Mouse (Mus musculus) midbrain, embryonic 16.5 days (tissue): ENCODE results near the gene Luc7l. TPM values are rescaled to one million over a fixed set of nuclear protein-coding genes. Genes with fewer than 3 reads are reported as not detected.
A peak's percentile ranks its signal among the peaks of the same experiment; 100 is the strongest.
"Not testable (repeated sequence)": the region's sequence is repeated elsewhere in the genome, so short reads cannot be mapped to it uniquely, and the experiment has no call there.

Experiments
- ATAC-seq: fragments of 200-750 bp; cut with Nextera tagmentation; 2 replicates; pipeline ENCODE4 v1.8.0; 2017; ENCODE audit warnings: moderate TSS enrichment
- H3K27ac ChIP-seq: fragments of 300-500 bp; sonication (generic); 2 replicates; pipeline ENCODE4 v1.5.1; 2014; ENCODE audit warnings: mild to moderate bottlenecking, low read length, mixed read lengths
- H3K27me3 ChIP-seq: fragments of 300-500 bp; sonication (generic); 2 replicates; pipeline ENCODE4 v1.6.1; 2014; ENCODE audit warnings: low read depth, low read length, mixed read lengths; ENCODE audit not compliant: control insufficient read depth, insufficient read depth
- H3K36me3 ChIP-seq: fragments of 300-500 bp; sonication (generic); 2 replicates; pipeline ENCODE4 v1.6.1; 2014; ENCODE audit warnings: mild to moderate bottlenecking, low read length, moderate library complexity, mixed read lengths; ENCODE audit not compliant: control insufficient read depth, insufficient read depth
- H3K4me1 ChIP-seq: fragments of 300-500 bp; sonication (generic); 2 replicates; pipeline ENCODE4 v1.6.1; 2014; ENCODE audit warnings: mild to moderate bottlenecking, low read length, mixed read lengths; ENCODE audit not compliant: control insufficient read depth, insufficient read depth
- H3K4me2 ChIP-seq: fragments of 300-500 bp; sonication (generic); 2 replicates; pipeline ENCODE4 v1.6.1; 2014; ENCODE audit warnings: mild to moderate bottlenecking, low read length, mixed read lengths
- H3K4me3 ChIP-seq: fragments of 300-500 bp; sonication (generic); 2 replicates; pipeline ENCODE4 v1.5.1; 2014; ENCODE audit warnings: low read depth, mild to moderate bottlenecking, low read length, moderate library complexity, mixed read lengths
- H3K9ac ChIP-seq: fragments of 300-500 bp; sonication (generic); 2 replicates; pipeline ENCODE4 v1.6.1; 2014; ENCODE audit warnings: low read depth, low read length, mixed read lengths
- H3K9me3 ChIP-seq: fragments of 300-500 bp; sonication (generic); replicated peaks from 2 replicates; pipeline ENCODE4 v1.6.1; 2014; ENCODE audit warnings: mild to moderate bottlenecking, low read length, mixed read lengths; ENCODE audit not compliant: control insufficient read depth, poor library complexity, severe bottlenecking
- WGBS: fragments of 180-500 bp; shearing (Covaris S2); extraction: QIAGEN DNeasy Blood & Tissue Kit; methylation state at CpG from one replicate; pipeline ENCODE4 v1.1.7; 2014; 5-methylcytosine and 5-hydroxymethylcytosine counted together
- polyA plus RNA-seq: library from polyadenylated mRNA; unstranded; fragments of >200 nt; fragmentation: Nextera tagmentation; extraction: Ambion mirVana; gene quantifications from 2 replicates; pipeline ENCODE4 v1.2.1, GENCODE M21; 2015

The Luc7l gene
- polyA plus RNA-seq, 1 experiment from 2014 or later = 114 TPM

DNA sequence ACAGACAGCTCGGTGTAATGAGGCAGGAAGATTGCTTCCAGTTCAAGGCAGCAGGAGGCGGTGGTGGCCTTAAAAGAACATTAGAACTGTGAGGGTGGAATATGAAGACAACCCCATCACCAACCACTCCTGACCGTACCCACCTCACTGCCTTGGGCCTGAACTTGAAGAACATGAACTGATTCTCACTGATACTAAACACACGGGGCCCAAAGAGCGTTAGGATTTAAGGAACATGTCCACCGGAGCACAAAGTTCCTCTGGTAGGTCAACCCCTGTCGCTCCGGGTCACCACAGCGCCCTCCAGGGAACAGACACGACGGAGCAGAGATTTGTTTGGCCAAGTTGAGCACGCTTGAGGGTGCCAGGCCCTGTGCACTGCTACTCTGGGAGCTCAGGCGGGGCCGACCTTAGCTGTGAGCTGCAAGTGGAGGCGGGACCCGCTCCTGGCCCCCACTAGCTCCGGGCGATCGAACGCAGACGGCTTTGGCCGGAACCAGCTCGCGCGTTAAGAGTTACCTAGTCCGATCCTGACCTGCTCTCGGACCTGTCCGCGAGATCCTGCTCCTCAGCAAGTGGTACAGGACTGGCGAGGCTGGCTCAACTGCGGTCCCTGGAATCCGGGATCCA, 9.1 kb upstream of the Luc7l start:
- Histone ChIP-seq H3K4me3 (peak overlapping the region; percentile 81), H3K36me3 (no peaks in the 10 kb centered on the region), H3K27me3 (no peaks in the 10 kb centered on the region), H3K27ac (peak overlapping the region; percentile 87), H3K9ac (peak overlapping the region; percentile 84), H3K4me1 (peaks cover 15% of the 10 kb centered on the region), H3K4me2 (peak overlapping the region; percentile 87), H3K9me3 (no peaks in the 10 kb centered on the region)
- WGBS = 0% methylated on average over 32 of the region's 32 CpGs
- ATAC-seq = peak; percentile 86

DNA sequence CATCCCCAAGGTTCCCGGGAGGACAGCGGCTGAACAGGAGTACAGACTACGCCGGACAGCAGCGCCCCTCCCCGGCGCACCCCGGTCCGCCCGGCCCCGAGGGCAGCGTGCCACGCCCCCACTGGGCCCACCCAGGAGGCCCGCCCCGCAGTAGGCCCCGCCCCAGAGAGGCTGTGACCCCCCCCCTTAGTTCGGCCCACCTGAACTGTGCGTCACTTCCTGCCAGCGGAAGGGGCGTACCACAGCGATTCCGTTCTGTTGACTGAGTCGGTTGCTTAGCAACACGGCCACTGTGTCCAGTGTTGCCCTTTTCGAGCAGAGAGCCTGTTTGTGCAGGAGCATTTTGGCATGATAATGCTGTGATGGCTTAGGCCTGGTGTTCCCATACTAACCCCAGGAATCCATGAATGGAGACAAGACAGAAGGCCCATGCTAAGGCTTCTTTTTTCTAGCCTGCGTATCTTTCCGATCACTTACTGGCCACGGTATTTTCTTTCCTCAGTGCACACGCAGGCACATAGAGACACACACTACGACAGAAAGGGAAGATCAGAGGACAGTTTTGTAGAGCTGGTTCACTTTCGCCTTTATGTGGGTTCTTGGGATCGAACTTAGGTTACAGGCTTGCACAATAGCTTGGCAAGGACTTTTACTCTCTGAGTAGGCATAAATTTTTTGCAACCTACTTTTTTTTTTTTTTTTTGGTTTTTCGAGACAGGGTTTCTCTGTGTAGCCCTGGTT, 8.4 kb upstream of the Luc7l start, which contains the start of gene Fam234a:
Gene Fam234a, minus strand, starts transcription at position 142 of the 741 bp plus-strand sequence.
- H3K4me2 ChIP-seq = peak within 1 kb of the TSS; percentile 87
- peak; percentile 97 for ATAC-seq
- peak within 1 kb of the TSS; percentile 84 for H3K9ac ChIP-seq
- no peaks in the 10 kb centered on the region for H3K9me3 ChIP-seq
- 5% methylated on average over 33 of the region's 33 CpGs for WGBS
- peak within 1 kb of the TSS; percentile 81 for H3K4me3 ChIP-seq
- H3K36me3 ChIP-seq = no peaks in the 10 kb centered on the region
- peak within 1 kb of the TSS; percentile 87 for H3K27ac ChIP-seq
- peaks cover 15% of the 10 kb centered on the region for H3K4me1 ChIP-seq
- H3K27me3 ChIP-seq = no peaks in the 10 kb centered on the region; the same call in 1 of the 2 replicates

DNA sequence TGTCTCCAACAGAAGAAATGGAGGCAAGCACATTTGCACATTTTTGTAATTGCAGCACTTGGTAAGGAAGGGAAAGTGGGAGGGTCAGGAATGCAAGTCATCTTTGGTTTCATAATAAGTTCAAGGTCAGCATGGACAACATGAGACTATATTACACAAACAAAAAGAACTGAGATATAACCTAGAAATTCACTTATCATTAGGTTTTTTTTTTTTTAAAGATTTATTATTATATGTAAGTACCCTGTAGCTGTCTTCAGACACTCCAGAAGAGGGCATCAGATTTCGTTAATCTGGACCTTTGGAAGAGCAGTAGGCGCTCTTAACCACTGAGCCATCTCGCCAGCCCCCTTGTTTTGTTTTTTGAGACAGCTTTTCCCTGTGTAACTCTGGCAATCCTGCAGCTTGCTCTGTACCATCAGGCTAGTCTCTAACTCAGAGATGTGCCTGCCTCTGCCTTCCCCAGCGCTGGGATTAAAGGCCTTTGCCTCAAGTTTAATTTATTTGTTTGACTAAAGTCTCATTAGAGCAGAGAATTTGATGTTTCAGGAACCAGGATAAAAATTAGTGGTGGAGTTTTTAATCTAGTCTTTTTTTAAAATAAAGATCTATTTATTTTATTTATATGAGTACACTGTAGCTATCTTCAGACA, 684 bp upstream of the Luc7l start:
- H3K9ac ChIP-seq = no peak overlapping the region
- WGBS = 55% methylated on average over 4 of the region's 4 CpGs
- H3K9me3 ChIP-seq = no peaks in the 10 kb centered on the region
- H3K4me3 ChIP-seq = peak overlapping the region; percentile 97
- peak overlapping the region; percentile 98 for H3K27ac ChIP-seq
- peaks cover 16% of the 10 kb centered on the region for H3K4me1 ChIP-seq
- no peak for ATAC-seq
- H3K27me3 ChIP-seq = no peaks in the 10 kb centered on the region; the same call in 1 of the 2 replicates
- peak overlapping the region; percentile 91 for H3K4me2 ChIP-seq
- H3K36me3 ChIP-seq = no peaks in the 10 kb centered on the region

DNA sequence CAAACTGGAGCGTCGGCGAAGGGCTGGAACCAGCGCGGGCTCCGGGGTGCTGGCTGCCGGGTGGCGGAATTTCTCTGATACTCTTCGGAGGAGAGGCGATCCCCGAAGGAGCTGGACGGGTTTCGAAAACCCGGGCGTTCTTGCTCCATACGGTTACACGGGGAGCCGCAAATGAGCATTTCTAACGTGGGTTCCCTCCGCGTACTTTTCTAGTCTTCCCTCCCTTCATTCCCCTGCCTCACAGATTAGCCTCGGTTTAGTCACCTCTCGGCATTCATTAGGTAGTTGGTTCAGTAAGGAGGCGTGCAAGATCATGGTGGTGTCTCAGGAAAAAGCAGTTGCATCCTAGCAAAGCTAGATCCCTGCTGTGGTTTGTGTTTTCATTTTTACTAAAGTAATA, 703 bp downstream of the Luc7l start:
- H3K27me3 ChIP-seq = no peaks in the 10 kb centered on the region; the same call in 1 of the 2 replicates
- ATAC-seq = no peak
- peak overlapping the region; percentile 98 for H3K27ac ChIP-seq
- H3K4me2 ChIP-seq = peak overlapping the region; percentile 91
- peak overlapping the region; percentile 97 for H3K4me3 ChIP-seq
- H3K36me3 ChIP-seq = 0 out of 2 replicates have a peak, but pooled peaks cover 2% of the 10 kb centered on the region
- WGBS = under 1% methylated on average over 24 of the region's 24 CpGs
- no peaks in the 10 kb centered on the region for H3K9me3 ChIP-seq
- peak overlapping the region; percentile 94 for H3K9ac ChIP-seq
- peaks cover 16% of the 10 kb centered on the region for H3K4me1 ChIP-seq

DNA sequence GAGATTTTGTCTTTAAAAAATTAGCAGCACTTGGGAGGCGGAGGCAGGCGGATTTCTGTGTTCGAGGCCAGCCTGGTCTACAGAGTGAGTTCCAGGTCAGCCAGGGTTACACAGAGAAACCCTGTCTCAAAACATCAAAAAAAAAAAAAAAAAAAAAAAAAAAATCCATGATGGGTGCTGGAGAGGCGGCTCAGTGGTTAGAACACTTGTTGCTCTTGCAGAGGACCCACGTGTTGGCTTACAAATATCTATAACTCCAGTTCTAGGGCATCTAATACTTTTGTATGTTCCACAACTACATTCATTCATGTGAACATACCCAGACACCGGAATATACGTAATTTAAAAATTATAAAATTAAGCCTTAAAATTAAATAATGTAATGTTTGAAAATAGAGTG, 2.6 kb downstream of the Luc7l start:
- no peak overlapping the region for H3K4me3 ChIP-seq
- H3K4me2 ChIP-seq = no peak overlapping the region
- WGBS = 98% methylated on average over 7 of the region's 7 CpGs
- no peak overlapping the region for H3K27ac ChIP-seq
- no peak overlapping the region for H3K9ac ChIP-seq
- H3K36me3 ChIP-seq = peaks cover 7% of the 10 kb centered on the region; the same call in 1 of the 2 replicates
- peaks cover 16% of the 10 kb centered on the region for H3K4me1 ChIP-seq
- no peak for ATAC-seq
- no peaks in the 10 kb centered on the region for H3K9me3 ChIP-seq
- H3K27me3 ChIP-seq = no peaks in the 10 kb centered on the region

DNA sequence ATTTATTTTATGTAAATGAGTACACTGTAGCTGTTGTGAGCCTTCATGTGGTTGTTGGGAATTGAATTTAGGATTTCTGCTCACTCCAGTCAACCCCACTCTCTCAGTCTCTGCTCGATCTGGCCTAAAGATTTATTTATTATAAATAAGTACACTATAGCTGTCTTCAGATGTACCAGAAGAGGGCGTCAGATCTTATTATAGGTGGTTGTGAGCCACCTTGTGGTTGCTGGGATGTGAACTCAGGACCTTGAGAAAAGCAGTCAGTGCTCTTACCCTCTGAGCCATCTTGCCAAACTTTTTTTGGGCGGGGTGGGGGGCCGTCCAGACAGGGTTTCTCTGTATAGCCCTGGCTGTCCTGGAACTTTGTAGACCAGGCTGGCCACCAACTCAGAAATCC, 9.1 kb downstream of the Luc7l start:
- 89% methylated on average over 4 of the region's 4 CpGs for WGBS
- H3K9ac ChIP-seq = no peak overlapping the region
- H3K9me3 ChIP-seq = no peaks in the 10 kb centered on the region
- no peak overlapping the region for H3K4me3 ChIP-seq
- ATAC-seq = no peak
- no peaks in the 10 kb centered on the region for H3K4me1 ChIP-seq
- H3K36me3 ChIP-seq = peaks cover 23% of the 10 kb centered on the region
- no peak overlapping the region for H3K27ac ChIP-seq
- H3K4me2 ChIP-seq = no peak overlapping the region
- no peaks in the 10 kb centered on the region for H3K27me3 ChIP-seq

DNA sequence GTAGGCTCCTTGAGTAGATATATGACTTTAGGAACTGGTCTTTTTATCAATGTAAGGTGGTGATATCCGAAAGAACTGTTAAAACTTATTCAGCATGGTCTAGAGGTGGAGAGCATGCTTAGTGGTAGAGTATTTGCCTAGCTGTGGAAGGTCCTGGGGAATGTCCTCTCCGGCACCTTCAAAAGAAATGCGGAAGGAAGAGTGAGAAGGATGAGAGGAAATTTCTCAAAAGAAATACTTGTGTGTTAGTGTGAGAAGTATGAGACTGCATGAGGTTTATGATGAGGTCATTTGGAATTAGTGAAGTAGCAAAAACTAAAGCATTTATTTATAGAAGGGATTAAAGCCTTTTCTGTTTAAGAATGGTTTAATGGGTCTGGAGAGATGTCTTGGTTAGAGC, 9.7 kb downstream of the Luc7l start:
- no peak for ATAC-seq
- H3K4me3 ChIP-seq = no peak overlapping the region
- no peak overlapping the region for H3K27ac ChIP-seq
- no peak overlapping the region for H3K4me2 ChIP-seq
- no peaks in the 10 kb centered on the region for H3K9me3 ChIP-seq
- H3K36me3 ChIP-seq = peaks cover 24% of the 10 kb centered on the region
- 96% methylated on average over 3 of the region's 3 CpGs for WGBS
- H3K27me3 ChIP-seq = no peaks in the 10 kb centered on the region
- no peaks in the 10 kb centered on the region for H3K4me1 ChIP-seq
- no peak overlapping the region for H3K9ac ChIP-seq

DNA sequence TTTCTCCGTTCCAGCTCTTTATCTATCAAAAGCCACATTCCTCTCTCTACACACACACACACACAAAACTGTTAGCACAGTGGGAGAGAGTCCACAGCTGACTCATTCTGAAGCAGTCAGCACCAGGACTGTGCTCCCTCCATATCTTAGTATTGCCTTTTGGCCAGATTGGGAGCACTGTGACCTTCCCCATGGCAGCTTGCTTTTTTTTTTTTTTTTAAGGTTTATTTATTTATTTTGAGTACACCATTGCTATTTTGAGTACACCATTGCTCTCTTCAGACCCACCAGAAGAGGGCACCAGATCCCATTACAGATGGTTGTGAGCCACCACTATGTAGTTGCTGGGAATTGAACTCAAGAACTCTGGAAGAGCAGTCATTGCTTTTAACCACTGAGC, 16.2 kb downstream of the Luc7l start:
- no peak for ATAC-seq
- Histone ChIP-seq H3K36me3 (peaks cover 22% of the 10 kb centered on the region), H3K27me3 (no peaks in the 10 kb centered on the region), H3K4me3 (no peak overlapping the region), H3K4me2 (no peak overlapping the region), H3K27ac (no peak overlapping the region), H3K4me1 (no peaks in the 10 kb centered on the region), H3K9ac (no peak overlapping the region), H3K9me3 (no peaks in the 10 kb centered on the region)
- 95% methylated on average over 1 of the region's 1 CpGs for WGBS

DNA sequence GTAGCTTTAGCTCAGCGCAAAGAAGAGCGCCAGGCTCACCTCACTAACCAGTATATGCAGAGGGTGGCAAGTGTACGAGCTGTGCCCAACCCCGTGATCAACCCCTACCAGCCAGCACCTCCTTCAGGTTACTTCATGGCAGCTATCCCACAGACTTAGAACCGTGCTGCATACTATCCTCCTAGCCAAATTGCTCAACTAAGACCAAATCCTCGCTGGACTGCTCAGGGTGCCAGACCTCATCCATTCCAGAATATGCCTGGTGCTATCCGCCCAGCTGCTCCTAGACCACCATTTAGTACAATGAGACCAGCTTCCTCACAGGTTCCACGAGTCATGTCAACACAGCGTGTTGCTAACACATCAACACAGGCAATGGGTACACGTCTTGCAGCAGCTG, 16.9 kb downstream of the Luc7l start:
- peaks cover 22% of the 10 kb centered on the region for H3K36me3 ChIP-seq
- 96% methylated on average over 10 of the region's 10 CpGs for WGBS

More for the DNA sequence above, 16.9 kb downstream of the Luc7l start:
- not testable (repeated sequence) for H3K4me1 ChIP-seq, H3K9ac ChIP-seq, H3K4me3 ChIP-seq, H3K27me3 ChIP-seq, H3K9me3 ChIP-seq, H3K27ac ChIP-seq, H3K4me2 ChIP-seq, ATAC-seq
